Mouse (Mus musculus) layer of hippocampus, postnatal 10 days (tissue): ENCODE data around the gene Kremen1. TPM values are rescaled to one million over a fixed set of nuclear protein-coding genes. Genes with fewer than 3 reads are reported as not detected.

Experiments used
- DNase-seq, 2 experiments: peaks; one replicate each; pipeline ENCODE4 v3.0.0; 2021; ENCODE audit warnings: low spot score in 2 of 2
- total RNA-seq, 2 experiments: library from RNA; stranded (reverse); gene quantifications; 2 replicates each; pipeline ENCODE4 v1.2.3; 2021

Gene Kremen1
- total RNA-seq, 2 experiments from 2014 or later: 10.8 to 11.0 TPM

DNA sequence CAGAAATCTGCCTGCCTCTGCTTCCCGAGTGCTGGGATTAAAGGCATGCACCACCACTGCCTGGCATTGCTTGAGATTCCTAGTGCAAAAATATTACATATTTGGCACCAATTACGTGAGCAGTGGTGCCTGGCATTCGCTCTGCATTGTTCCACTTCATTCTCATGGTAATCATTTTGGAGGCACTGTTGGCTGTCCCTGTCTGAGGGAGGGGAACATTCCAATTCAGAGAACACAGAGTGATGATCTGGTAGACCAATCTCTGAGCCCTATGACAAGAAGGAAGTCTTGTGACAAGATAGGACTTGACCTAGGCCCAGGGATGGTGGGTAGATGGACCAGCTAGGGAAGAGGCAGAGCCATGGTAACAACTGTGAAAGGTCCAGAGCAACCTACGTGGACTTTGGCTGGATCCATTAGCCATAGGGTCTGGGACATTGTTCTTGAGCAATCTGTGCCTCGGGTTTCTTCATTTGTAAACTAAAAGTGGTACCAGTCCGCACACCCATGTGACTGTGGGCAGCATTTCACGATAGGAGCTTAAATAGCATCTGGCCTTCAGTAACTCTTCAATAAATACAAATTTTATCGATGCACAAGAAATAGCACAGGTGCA, 8.6 kb upstream of the Kremen1 start:
- DNase-seq: no peak

DNA sequence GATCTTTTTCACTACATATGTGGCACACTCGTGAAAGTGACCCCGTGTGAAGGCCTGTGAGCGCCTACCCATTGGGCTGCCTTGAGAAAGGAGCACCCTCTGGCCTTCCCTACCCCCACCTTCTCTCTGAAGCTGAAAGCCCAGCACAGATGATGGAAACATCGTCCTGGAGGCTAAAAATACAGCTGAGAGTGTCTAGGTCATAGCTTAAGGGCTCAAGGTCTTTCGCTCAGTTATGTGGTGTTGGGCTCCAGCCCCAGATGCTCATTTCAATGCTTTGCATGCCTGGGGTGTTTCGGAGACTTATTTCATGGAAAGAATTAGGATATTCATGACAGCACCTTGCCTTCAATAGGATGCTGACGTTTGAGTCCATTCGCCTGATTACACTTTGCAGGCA, 4.4 kb upstream of the Kremen1 start:
- DNase-seq: no peak

DNA sequence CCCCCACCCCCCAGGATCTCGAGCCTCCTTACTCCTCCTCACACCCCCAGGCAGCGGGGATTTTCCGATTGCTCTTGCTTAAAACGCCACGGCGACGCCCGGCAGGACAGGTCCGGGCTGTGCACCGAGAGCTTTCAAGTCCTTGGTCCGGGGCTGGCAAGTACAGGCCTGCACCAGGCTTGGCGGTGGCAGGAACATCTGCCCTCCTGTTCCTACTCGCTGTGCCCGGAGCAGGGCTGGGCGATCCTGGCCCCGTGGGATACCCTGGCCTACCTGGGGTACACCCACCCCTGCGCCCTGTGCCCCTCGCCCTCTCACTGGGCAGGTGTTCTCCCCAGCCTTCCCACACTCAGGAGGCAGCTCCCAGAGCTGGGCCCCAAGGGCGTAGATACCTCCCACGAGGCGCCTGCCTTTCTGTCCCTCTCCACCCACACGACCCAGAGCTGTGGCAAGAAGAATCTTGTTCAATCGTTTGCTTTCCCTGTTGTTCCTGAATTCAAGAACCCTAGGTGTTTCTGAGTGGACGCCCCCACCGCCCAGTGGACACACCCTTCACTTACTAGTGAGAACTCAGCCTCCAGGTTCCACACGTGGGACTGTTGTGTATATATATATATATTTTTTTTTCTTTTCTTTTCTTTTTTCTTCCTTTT, 1.8 kb upstream of the Kremen1 start:
- no peak for DNase-seq

DNA sequence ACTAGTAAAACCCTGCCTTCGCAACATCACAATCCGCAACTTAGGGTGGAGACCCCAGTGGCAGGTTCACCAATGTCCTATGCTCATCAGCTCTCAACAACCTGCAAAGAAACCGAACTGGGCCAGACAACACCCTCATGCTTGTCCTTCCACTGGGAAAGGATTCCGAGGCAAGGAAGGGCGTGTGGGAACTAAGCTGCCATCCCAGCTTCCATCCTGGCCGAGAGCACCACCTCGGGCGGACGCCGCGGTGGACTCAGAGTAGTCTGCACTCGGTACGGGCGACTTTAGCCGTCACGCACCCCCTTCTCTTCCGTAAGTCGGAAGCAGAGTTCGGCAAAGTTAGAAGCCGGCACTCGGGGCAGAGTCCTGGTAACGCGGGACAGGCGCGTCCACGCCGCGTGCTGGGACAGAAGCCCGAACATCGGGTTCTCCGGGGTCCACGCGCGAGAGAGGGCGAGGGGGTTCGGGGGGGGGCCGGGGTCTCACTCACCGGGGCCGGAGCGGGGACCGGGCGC, 357 bp downstream of the Kremen1 start:
- DNase-seq: peak in 1 of 2 experiments; percentile 53

DNA sequence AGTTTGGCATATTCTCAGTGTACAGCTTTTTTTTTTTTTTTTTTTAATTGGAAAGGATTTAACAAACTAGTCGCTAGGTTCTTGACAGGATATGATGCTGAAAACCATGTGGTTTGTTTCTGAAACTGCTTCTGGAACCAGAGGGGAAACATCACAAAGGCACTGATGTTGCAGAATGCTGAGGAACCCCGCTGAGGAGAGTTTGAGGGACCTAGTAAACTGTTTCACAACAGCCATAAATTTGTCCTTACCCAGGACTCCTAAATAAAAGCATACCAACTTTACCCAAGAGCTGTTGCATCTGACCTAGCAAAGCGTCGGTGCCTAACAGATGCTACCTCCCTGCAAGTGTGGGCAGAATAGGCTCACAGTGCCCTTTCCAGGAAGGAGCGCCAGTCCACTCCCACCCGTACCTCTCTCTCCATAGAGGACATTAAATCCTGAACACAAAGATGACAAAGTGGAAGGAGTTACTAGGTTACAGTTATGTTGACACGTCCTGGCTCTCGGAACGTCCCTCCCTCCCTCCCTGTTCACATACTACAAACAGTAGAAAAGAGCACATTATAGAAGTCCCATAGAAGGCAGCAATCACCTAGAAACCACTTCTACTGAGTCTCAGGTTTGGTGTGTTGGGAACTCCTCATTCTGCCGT, 1.3 kb downstream of the Kremen1 start:
- no peak for DNase-seq

DNA sequence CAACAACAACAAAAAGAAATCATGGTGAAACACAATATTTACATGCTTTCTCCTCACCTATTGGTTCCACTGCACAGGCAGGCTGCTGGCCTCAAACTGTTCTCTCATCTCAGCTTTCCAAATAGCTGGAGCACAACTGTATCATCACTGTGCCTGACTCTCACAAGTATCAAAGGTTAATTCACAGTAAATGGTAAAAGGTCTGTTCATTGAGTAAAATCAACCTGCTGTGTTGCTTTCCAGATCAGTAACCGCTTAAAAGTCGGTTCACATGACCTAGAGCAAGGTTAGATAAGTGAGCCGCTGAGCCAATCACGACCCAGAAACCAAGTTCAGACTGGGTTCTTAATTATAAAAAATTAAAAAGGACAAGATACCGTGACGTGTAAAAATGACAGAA, 3.3 kb downstream of the Kremen1 start:
- DNase-seq: no peak

DNA sequence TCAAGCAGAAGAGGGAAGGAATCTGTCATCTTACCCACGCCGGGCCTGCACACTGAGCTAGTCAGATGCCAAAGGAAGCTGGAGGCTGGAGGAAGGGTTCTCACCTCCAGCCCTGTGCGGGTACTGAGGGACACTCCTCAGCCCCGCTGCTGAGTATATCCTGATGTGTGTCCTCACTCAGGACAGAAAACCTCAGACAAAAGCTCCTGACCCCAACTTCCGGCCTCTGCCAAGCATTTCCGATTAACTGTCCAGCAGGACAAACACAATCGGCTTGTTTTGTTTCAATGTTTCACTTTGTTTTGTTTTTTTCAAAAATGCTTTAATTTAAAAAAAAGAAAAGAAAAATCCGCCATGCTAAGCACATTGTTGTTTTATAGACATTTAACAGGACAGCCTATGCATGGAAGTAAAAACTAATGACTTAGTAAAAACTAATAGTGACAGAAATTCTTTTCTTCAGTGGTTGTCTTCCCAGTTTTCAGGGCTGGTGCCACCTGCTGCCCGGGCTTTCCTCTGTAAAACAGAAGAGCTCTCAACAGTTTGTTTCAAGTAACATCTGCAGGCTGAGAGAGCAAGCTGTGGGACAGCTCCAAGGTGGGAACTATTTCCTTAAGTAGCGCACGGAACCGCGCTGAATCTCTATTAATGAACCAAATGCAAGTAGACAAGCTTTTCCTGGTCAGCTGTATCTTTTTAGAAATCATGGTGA, 4.1 kb downstream of the Kremen1 start:
- no peak for DNase-seq

DNA sequence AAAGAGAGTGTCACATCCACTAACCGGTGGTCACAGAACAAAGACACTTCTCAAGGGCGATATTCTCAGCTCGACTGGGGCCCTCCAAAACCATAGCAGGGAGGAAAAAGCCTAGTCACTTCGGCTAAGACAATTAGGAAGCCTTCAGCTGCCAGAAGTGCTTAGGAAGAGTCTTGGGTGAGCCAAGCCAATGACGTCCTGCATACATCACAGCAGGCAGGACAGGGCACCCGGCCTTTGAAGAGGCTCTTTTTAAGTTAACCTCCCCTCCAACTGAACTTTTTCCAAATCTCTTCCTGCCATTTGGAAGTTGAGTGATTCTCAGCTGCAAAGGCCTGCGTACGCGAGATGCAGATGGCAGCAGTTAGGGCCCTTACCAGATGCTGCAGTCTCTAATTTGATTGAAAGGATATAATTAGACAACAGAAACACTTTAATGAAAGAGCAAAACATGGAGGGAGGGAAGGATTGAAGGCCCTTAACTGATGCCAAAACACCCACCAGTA, 5.8 kb downstream of the Kremen1 start:
- peak; percentile 13 to 22 for DNase-seq

DNA sequence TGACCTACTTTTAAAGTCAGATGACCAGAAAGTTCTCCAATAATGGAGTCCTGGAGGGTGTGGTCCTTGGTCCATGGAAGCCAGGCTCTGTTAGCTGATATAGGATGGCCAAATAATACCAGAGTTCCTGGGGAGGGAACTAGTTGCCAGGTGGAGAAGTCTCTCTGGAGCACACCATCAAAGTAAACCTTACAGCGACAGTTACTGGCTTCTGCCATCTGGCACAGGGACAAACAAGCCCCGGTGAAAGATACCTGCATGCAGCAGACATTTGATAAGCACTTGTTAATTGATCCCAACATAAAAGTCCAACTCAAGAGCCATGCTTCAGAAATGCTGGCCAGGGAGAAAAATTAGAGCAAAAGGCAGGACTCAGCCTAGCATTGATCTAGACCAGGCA, 7.3 kb downstream of the Kremen1 start:
- DNase-seq: no peak

DNA sequence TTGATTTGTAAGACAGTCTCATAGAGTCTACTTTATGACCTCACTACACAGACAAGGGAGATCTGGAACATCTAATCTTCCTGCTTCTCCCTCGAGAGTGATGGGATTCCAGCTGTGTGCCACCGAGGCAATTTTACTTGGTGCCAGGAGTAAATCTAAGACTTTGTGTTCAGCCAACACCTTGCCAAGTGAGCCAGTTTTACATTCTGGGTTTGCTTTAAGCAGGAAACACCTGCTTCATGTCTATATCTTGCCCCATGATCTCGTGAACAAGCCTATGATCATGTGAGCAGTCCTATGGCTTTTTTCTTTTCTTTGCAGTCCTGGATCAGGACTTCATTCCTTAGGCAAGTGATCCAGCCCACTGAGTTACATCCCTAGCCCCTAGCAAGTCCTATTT, 7.8 kb downstream of the Kremen1 start:
- no peak for DNase-seq

DNA sequence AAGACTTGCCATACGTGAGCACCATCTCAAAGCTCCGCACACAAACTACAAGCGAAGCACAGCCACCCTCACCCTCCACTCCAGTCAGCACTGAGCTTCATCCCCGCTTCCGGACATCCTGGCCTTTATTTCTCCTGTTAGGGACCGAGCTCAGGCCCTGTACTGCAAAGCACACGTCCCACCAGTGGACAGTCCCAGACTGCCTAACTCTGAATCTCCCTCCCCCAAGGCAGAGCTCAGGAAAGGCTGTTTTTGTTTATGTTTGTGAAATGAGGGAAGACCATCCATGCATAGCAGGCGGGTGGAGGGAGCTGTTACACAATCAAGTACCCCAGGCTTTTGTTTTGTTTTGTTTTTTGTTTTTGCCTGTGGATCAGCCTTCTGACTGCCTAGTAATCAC, 8.6 kb downstream of the Kremen1 start:
- DNase-seq: no peak

DNA sequence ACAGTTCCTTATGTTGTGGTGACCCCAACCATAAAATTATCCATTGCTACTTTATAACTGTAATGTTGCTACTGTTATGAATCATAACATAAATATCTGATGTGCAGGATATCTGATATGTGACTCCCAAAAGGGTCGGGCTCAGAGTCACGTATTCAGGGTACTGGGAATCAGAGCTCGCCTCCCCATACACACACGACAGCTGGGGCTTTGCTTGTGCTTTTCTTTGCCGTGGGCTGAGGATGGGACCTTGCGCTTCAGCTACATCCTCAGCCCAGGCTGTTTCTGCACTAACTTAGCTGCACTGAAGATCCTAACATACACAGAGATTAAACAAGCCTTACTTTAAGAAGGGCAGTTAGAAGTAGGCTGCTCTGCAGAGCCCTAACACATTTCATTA, 10.2 kb downstream of the Kremen1 start:
- no peak for DNase-seq

DNA sequence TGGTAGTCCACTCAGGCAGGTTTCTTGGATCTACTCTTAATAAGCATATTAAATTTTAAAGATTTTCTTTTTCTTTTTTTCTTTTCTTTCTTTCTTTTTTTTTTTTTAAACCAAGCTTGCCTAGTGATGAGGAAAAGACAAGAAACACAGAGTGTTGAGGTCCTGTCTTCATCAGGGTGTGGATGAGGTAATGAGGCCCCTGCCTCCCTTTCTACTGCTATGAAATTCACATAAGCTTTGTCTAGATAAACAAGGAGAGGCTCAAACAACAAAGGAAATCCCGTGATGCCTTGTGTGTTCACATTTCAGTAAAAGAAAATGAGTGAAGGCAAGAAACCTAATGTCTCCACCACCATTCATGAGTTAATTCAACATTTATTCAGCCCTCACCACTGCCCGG, 13.2 kb downstream of the Kremen1 start:
- DNase-seq: no peak

DNA sequence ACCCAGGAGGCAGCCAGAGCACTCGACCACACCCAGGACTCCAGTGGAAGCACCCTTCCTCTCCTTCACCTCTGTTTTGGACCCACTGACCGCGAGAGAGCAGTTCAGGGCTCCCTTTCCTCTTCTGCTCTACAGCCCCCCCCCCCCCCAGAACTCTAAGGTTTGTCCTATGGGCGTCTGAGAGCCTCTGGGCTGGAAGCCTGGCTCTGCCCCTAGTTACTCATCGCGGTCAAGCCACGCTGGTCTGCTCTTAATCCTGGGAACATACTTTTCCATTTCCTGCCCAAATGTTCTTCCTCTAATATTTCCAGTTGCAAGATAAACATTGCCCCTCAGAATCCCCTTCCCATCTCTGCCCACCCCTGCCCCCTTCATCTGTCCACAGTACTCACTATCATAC, 15.9 kb downstream of the Kremen1 start:
- no peak for DNase-seq

DNA sequence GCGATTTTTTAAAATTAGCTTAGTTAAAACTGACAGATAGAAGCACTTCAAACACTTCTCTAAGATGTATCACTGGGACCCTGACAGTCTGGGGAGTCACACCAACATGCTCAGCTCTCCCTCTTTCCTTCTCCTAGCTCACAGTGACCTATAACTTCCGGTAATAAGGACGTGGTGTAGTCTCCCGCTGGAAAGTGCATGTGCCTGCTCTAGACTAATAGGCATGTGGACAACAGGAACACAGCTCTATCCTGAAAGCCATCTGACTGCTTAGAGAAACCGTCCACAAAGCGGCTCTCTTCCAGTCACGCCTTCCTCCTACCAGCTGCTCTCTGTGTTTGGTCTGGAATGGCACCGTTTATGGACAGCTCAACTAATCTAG, 16.6 kb downstream of the Kremen1 start:
- peak in 1 of 2 experiments; percentile 25 for DNase-seq

DNA sequence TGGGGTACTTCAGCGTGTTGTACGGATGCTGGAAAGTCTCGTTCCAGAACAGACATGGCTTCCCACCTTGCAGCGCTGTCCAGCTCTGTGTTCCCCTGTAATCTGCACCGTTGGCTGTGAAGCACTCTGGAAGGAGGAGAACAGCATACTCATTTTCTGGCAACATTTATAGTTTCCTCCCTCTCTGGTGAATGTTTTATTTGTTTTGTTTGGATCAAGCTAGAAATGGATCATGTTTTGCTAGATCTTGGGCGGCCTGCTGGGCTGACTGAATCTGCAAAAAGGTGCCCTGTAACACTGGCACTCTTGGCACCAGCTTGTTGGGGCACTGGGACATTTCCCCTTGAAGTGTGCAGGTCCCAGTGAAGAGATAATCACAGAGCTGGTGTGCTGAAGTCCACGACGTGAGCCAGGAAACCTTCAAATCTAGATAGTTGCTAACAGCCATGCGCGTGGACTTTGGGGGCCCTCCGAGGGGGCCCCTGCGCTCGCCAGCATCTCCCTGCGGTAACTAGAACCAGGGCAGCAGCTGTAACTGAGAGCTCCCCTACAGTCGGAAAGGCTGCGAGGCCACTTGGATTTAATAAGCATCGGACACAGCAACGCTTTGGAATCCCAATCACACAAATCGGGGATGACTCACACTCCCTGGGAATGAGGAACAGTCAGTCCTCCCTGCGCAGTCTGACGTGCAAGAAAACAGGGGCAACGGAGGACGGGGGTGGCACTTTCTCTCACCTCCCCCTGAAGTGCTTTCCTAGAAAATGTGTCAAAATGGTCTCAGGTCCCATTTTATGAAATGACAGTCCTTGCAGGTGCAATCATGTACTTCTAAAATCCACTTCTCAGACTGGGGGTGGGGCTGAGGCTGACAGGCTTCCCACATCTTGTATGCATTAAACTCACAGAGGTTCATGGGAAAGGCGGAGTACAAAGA, 17.3 kb downstream of the Kremen1 start:
- peak; percentile 35 to 38 for DNase-seq

DNA sequence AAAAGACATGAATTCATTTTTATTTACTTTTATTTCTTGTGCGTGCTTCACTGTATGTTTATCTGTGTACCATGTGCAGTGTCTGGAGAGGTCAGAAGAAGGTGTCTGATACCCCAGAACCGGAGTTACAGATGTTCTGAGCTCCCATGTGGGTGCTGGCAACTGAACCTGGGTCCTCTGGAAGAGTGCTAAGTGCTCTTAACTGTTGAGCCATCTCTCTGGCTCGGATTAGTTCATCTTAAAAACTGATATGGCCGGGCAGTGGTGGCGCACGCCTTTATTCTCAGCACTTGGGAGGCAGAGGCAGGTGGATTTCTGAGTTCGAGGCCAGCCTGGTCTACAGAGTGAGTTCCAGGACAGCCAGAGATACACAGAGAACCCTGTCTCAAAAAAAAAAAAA, 18.1 kb downstream of the Kremen1 start:
- no peak for DNase-seq

DNA sequence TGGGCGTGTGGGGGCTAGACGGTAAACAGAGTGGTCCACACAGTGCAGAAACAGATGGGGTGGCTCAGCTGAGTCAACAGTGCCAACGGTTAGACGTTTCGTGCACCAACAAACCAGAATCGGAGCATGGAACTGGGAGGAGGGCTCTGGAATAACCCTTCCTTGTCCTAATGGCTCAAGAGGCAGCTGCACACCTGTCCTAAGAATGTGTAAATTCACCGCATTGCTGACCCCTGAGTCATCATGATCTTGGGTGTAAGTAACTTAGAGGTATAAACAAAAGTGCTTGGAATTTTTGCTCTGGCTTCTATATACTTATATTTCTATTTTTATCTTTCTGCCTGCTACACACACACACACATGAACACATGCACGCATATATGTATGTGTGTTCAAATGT, 19.2 kb downstream of the Kremen1 start:
- DNase-seq: no peak

DNA sequence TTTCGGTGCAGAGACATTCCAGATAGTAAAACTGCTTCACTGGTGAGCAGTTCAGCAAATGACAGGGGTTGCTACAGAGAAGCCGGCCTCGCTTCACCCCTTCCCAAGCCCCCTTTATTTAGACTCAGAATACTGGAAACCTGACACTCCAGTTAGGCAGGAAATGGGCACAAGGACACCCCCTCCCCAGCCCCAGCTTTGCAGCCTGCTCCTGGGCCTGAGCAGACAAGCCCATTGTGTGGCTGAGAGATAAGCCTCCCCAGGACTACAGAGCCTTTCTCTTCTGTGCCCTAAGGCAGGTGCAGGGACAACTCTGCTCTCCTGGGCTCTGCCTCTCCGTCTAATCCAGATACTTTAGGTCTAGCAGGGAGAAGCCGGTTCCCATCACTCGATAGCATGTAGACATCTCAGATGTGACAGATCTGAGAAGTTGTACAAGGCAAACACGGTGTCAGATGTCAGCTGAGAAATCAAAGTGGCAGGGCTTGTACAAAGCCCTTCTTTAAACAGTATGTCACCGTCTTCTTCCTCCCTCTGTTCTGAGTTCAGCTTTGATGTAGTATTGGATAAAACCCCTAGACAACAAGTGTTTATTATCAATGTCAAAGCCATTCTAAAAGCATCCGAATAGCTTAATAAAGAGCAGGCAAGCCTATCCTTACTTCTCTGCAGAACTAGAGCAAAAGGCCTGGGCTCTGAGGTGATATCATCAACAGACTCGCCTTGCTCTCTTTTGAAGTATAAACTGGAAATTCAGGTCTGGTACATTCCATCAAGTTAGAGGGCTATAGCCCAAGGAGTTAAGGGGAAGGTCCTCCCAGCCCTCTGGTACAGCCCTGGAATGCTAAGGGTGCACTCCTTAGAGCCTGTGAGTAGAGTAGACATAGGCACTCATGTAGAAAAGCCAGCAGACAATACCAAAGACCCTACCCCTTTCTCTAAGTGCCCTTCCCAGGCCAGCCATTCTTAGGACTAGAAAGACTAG, 21.4 kb downstream of the Kremen1 start:
- no peak for DNase-seq
